Mouse (Mus musculus) sigmoid colon, adult 10 weeks (tissue): ENCODE data around the gene Spire2. TPM values are rescaled to one million over a fixed set of nuclear protein-coding genes. Genes with fewer than 3 reads are reported as not detected.

Experiments used
- polyA plus RNA-seq: library from polyadenylated mRNA; stranded (reverse); fragments of 350-450 nt; fragmentation: Illumina TruSeq; extraction: RNeasy Lipid Tissue Mini Kit (QIAGEN cat#74804); gene quantifications from one replicate; pipeline ENCODE4 v1.2.3, GENCODE M21; 2014; ENCODE audit warnings: low read depth, low replicate concordance

The Spire2 gene
- polyA plus RNA-seq = 1.7 TPM

DNA sequence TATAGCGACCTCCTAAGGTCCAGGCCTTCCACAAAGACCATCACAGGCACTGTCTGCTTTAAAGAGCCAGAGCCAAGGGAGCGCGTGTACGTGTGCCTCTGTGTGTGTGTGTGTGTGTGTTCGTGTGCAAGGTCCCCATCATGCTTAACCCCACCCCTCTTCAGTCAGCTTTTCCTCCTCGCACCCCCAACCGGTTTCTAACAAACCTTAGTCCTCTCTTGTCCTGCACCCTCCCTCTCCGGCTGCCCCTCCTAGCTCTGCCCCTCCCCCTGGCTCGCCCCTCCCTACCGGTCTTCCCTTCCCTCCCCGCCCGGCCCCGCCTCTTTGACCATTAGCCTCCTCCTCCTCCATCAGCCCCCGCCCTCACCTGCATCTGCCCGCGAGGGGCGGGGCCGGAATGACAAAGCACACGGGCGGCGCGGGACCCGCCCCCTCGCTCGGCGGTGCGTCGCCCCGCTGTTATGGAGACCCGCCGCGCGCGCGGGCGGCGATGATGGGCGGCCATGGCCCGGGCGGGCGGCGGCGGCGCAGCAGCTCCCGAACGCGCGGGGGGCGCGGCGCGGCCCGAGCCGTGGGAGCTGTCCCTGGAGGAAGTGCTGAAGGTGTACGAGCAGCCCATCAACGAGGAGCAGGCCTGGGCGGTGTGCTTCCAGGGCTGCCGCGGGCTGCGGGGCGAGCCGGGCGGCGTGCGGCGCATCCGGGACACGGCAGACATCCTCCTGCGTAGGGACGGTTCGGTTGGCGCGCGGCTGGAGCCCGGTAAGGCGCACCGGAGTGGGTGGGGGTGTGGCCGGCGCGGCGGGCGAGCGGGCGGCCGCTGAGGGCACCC, at the start of gene Spire2:
TSS of gene Spire2 (plus strand) at position 452 of the 829 bp plus-strand sequence.

DNA sequence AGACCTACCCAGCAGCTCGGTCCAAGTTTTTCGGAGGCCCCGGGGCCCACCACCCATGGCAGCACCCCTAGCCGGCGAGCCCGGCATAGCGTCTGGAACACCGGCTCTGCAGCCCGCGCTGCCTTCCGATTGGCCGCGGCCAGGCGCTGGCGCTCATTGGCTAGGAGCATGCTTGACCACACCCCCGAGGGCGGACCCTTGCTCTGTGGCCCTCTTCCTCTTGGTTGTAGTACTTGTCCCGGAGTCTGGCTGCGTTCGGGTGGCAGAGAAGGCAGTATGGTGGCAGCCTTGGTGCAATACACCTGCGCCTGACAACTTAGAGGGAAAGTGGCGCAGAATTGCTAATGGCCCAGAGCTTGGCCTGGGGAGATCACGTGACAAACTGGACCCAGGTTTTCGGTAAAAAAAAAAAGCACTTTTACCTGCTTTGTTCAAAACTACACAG, 14.0 kb upstream of the Spire2 start, which contains the start of gene Fanca:
TSS of gene Fanca (minus strand) at position 110 of the 445 bp plus-strand sequence.

DNA sequence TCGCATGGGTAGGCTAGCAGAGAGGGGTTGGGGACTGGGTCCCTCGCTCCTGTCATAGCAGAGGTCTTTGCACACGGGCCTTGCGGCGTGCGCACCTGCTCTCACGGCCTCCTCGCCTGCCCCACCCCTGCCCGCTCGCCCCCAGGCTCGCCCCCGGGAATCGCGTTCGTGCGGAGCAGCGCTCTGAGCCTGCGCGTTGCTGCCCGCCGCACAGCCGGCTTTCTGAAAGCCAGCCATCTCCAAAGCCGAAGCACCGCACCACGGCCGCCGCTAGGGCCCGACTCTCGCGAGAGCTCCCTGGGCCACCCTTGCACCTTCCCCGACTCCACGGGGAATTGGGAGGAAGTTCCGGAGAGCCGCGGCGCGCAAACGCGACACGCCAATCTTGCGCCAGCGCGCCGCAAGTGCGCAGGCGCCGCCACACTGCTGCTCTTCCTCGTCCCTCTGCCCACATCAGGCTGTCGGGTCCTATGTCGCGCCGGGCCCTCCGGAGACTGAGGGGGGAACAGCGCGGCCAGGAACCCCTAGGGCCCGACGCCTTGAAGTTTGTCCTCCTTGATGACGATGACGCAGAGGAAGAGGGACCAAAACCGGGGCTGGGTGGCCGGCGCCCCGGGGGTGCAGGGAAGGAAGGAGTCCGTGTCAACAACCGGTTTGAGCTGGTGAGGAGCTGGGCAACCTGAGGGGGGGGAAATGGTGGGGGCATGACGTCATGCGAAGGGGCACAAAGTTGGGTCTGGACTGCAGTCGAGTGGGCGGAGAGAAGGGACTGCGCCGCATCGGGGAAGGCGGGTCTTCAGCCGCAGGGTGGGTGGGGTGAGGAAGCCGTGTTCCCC, 41.1 kb downstream of the Spire2 start, which contains the start of gene Tcf25:
TSS of gene Tcf25 (plus strand) at position 351 of the 836 bp plus-strand sequence.

DNA sequence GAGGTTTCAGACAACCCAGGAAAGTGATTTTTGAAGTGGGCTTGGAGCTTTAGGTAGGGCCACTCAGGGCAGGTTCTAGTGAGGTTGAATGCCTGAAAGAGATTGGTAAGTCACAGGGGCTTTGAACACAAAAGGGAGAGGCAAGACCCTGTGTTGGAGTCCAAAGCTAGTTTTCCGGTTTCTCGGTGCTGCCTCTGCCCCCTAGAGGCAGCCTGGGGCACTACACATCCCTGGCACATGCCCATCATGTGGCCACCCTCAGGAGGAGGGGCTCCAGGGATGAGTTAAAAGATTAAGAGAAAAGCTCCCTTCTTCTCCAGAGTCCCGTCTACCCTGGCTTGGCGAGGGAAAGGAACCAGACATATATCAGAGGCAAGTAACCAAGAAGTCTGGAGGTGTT, 74.3 kb downstream of the Spire2 start, which contains the start of gene Mc1r:
TSS of gene Mc1r (plus strand) at position 322 of the 400 bp plus-strand sequence.

DNA sequence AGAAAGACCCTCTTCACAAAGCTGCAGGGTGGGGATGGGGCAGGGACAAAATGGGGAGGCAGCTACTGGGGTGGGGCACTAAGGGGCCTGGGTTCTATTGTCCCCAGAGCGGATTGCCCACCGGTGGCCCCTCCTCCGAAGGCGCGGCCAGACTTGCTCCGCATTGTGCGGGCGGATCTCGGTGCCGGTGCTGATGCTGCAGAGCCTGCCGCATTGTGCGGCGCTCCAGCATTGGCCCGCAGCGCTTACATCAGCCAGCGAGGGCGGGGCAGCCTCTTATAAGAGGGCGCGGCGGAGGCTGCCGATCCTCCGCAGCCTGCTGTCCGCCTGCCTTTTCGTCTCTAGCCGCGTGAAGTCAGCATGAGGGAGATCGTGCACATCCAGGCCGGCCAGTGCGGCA, 78.7 kb downstream of the Spire2 start, which contains the start of gene Tubb3:
TSS of gene Tubb3 (plus strand) at position 179 of the 400 bp plus-strand sequence.

Other genes starting within 250 kb of the Spire2 start
- 60.1 TPM for gene Rpl13, start 230.4 kb upstream of the Spire2 start, polyA plus RNA-seq
- gene Cpne7, start 215.3 kb upstream of the Spire2 start, polyA plus RNA-seq = not detected
- not detected for gene Sult5a1, start 174.4 kb upstream of the Spire2 start, polyA plus RNA-seq
- gene Dpep1, start 146.5 kb upstream of the Spire2 start, polyA plus RNA-seq = 33.6 TPM
- gene Chmp1a, start 120.0 kb upstream of the Spire2 start, polyA plus RNA-seq = 16.8 TPM
- gene Spata33, start 119.9 kb upstream of the Spire2 start, polyA plus RNA-seq = 0.60 TPM
- gene Cdk10, start 107.9 kb upstream of the Spire2 start, polyA plus RNA-seq = 5.6 TPM
- not detected for gene Spata2l, start 96.5 kb upstream of the Spire2 start, polyA plus RNA-seq
- gene Zfp276, start 78.5 kb upstream of the Spire2 start, polyA plus RNA-seq = 2.1 TPM
- gene Vps9d1, start 78.4 kb upstream of the Spire2 start, polyA plus RNA-seq = 1.4 TPM
- 0.35 TPM for gene Fanca, start 14.1 kb upstream of the Spire2 start, polyA plus RNA-seq
- 295 TPM for gene Tcf25, start 41.0 kb downstream of the Spire2 start, polyA plus RNA-seq
- not detected for gene Mc1r, start 74.4 kb downstream of the Spire2 start, polyA plus RNA-seq
- gene Tubb3, start 78.7 kb downstream of the Spire2 start, polyA plus RNA-seq = 0.85 TPM
- 1.9 TPM for gene Def8, start 90.8 kb downstream of the Spire2 start, polyA plus RNA-seq
- 8.0 TPM for gene Afg3l1, start 145.2 kb downstream of the Spire2 start, polyA plus RNA-seq
- not detected for gene Dbndd1, start 182.8 kb downstream of the Spire2 start, polyA plus RNA-seq
- 0.91 TPM for gene Gas8, start 186.1 kb downstream of the Spire2 start, polyA plus RNA-seq